Mouse (Mus musculus) ES-Bruce4 (cell line): Measurements from ENCODE around the gene Six5. TPM values are rescaled to one million over a fixed set of nuclear protein-coding genes. Genes with fewer than 3 reads are reported as not detected.

Source experiments
- H3K27ac ChIP-seq: 2 replicates; pipeline ENCODE4 v1.5.1; 2012; ENCODE audit warnings: low read length, inconsistent platforms; ENCODE audit not compliant: insufficient read depth
- H3K27me3 ChIP-seq: 2 replicates; pipeline ENCODE4 v1.6.1; 2012; ENCODE audit warnings: mild to moderate bottlenecking, low read length, inconsistent platforms; ENCODE audit not compliant: control insufficient read depth, poor library complexity, insufficient read depth, severe bottlenecking
- H3K36me3 ChIP-seq: 2 replicates; pipeline ENCODE4 v1.6.1; 2012; ENCODE audit warnings: inconsistent platforms, mild to moderate bottlenecking, low read length, moderate library complexity; ENCODE audit not compliant: control insufficient read depth, poor library complexity, insufficient read depth, severe bottlenecking
- H3K4me1 ChIP-seq: one replicate; pipeline ENCODE4 v1.8.1; 2011; ENCODE audit warnings: low read length; ENCODE audit not compliant: control insufficient read depth, insufficient read depth
- H3K4me3 ChIP-seq: 2 replicates; pipeline ENCODE4 v1.5.1; 2011; ENCODE audit warnings: low read depth, mild to moderate bottlenecking, low read length
- H3K9ac ChIP-seq: 2 replicates; pipeline ENCODE4 v1.6.1; 2012; ENCODE audit warnings: low read depth, mild to moderate bottlenecking, inconsistent platforms; ENCODE audit not compliant: poor library complexity, severe bottlenecking
- H3K9me3 ChIP-seq: replicated peaks from 2 replicates; pipeline ENCODE4 v1.6.1; 2012; ENCODE audit warnings: mild to moderate bottlenecking, low read length, inconsistent platforms; ENCODE audit not compliant: control insufficient read depth, poor library complexity, insufficient read depth, severe bottlenecking
- CTCF ChIP-seq: IDR thresholded peaks from one replicate; pipeline ENCODE4 v1.8.1; 2011; ENCODE audit warnings: low read depth, low read length
- EP300 ChIP-seq: IDR thresholded peaks from 2 replicates; pipeline ENCODE4 v1.6.1; 2011; ENCODE audit warnings: low read depth, low read length; ENCODE audit not compliant: insufficient read depth
- POLR2A ChIP-seq: IDR thresholded peaks from one replicate; pipeline ENCODE4 v1.8.1; 2011; ENCODE audit warnings: low read length; ENCODE audit not compliant: insufficient read depth
- polyA plus RNA-seq: library from polyadenylated mRNA; stranded (reverse); fragments of >200 nt; gene quantifications from 2 replicates; pipeline ENCODE4 v1.2.4, GENCODE M21; 2011; ENCODE audit warnings: low read depth; ENCODE audit not compliant: missing spikeins, insufficient read depth, insufficient read length

The Six5 gene
- polyA plus RNA-seq, 1 experiment: 2.7 TPM

DNA sequence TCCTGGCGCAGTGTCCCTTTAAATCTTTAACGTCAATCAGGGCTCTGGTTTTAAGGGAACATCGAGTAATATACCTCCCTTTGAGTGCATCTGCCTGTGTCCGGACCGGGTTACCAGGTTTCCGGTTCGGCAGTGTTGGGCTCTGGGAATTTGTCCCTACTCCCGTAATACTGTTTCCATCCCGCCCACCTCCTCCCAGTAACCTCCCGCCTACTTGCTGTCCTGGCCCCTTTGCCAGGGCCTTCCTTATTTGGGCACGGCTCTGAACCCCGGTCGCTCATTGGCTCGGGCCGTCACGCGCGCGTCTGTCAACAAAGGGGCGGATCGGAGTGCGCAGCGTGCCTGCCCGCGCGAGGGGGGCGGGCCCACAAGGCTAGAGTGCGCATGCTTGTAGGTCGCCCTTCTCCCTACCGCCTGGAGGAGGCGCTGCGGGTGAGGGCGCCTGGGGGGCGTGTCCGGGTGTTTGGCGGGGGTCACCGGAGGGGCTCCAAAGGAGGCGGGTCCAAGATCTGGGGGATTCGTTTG is 37.0 kb downstream of the Six5 start:
- H3K27ac ChIP-seq: peak overlapping the region; percentile 58

DNA sequence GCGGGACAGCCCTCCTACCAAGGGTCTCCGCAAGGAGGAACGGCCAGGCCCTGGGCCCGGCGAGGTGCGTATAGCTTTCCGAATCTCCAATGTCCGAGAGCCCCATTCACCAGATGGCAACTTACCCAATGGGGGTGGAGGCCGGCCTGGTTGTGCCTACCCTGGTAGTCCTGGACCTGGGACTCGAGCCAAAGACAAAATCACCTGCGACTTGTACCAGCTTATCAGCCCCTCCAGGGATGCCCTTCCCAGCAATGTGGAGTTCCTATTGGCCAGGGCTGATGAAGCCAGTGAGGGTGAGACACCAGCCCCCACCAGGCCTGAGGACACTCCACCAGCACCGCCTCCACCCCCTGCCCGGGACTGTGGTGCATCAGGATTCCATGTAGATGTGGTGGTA is 41.8 kb downstream of the Six5 start:
- Histone ChIP-seq H3K36me3 (0 out of 2 replicates have a peak, but pooled peaks cover 2% of the 10 kb centered on the region), H3K27ac (no peak overlapping the region), H3K27me3 (no peaks in the 10 kb centered on the region), H3K4me3 (no peak overlapping the region), H3K4me1 (no peaks in the 10 kb centered on the region), H3K9me3 (no peaks in the 10 kb centered on the region), H3K9ac (no peak overlapping the region)
- TF ChIP-seq CTCF (no peak), EP300 (no peak), POLR2A (no peak)

More for the DNA sequence above, 37.0 kb downstream of the Six5 start:
- Histone ChIP-seq H3K27me3 (no peaks in the 10 kb centered on the region), H3K9me3 (no peaks in the 10 kb centered on the region), H3K36me3 (no peaks in the 10 kb centered on the region), H3K4me1 (no peaks in the 10 kb centered on the region), H3K9ac (peak overlapping the region; percentile 27; the same call in 1 of the 2 replicates), H3K4me3 (peak overlapping the region; percentile 22)
- no peak for TF ChIP-seq EP300
- TF ChIP-seq CTCF: peak; percentile 65

DNA sequence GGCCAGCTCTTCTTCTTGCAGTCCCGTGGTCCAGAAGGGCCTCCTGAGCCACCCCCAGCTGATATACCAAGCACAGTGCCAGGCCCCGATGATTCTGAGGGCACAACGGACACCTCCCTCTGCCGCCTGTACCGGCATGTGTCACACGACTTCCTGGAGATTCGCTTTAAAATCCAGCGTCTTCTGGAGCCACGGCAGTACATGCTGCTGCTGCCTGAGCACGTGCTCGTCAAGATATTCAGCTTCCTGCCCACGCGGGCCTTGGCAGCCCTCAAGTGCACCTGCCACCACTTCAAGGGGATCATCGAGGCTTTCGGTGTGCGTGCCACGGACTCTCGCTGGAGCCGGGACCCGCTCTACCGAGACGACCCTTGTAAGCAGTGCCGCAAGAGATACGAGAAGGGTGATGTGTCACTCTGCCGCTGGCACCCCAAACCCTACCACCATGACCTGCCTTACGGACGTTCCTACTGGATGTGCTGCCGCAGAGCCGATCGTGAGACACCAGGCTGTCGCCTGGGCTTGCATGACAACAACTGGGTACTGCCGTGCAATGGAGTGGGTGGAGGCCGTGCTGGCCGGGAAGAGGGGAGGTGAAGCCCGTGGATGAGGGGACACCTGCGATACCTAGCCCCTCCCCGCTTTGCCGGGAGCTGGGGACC is 42.4 kb downstream of the Six5 start:
- no peak overlapping the region for H3K9ac ChIP-seq
- H3K36me3 ChIP-seq: 0 out of 2 replicates have a peak, but pooled peaks cover 2% of the 10 kb centered on the region

DNA sequence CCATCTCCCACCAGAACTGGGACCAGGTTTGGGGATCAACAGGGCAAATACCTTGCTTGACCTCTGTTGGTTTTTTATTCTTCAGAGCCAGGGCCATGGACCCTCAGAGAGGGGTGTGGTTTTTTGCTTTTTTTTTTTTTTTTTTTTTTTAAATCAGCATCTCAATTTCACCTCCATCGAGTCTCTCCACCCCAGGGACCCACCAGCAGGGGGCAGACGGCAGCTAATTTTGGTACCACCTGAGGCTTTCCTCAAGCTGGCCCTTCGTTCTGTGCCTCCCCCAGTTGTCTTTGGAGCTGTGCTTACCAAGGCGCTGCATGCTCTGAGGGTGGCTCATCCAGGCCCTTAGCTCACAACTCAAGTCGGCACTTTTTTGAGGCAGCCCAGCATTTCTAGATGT is 43.0 kb downstream of the Six5 start:
- TF ChIP-seq CTCF: peak; percentile 56
- no peak for TF ChIP-seq EP300
- Histone ChIP-seq H3K4me3 (peak overlapping the region; percentile 3; the same call in 1 of the 2 replicates), H3K9me3 (no peaks in the 10 kb centered on the region), H3K9ac (no peak overlapping the region), H3K27ac (no peak overlapping the region), H3K27me3 (no peaks in the 10 kb centered on the region), H3K36me3 (0 out of 2 replicates have a peak, but pooled peaks cover 2% of the 10 kb centered on the region), H3K4me1 (no peaks in the 10 kb centered on the region)

More for the DNA sequence above, 42.4 kb downstream of the Six5 start:
- TF ChIP-seq POLR2A: no peak
- no peak for TF ChIP-seq CTCF
- no peak for TF ChIP-seq EP300
- no peaks in the 10 kb centered on the region for H3K9me3 ChIP-seq
- no peaks in the 10 kb centered on the region for H3K27me3 ChIP-seq
- no peaks in the 10 kb centered on the region for H3K4me1 ChIP-seq
- H3K4me3 ChIP-seq: peak overlapping the region; percentile 3
- no peak overlapping the region for H3K27ac ChIP-seq

DNA sequence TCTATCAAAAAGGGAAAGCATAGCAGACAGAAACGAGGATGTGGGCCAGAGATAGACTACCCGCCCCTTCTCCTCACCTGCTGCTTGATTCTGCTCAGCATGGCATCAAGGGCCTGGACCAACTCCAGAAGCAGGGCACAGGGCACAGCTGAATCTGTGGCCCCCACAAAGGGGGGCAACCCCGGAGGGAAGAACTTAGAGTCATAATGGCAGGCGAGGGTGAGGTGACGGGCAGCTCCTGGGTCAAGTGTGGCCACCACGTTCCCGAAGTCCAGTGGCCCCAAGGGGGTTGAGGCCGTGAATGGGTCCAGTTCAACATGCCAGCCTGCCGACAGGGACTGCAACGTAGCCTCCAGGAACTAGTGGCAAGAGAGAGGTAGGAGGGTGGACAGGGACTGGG is 52.4 kb downstream of the Six5 start:
- Histone ChIP-seq H3K9ac (no peak overlapping the region), H3K36me3 (peaks cover 3% of the 10 kb centered on the region), H3K27me3 (no peaks in the 10 kb centered on the region), H3K4me3 (no peak overlapping the region), H3K9me3 (no peaks in the 10 kb centered on the region), H3K27ac (no peak overlapping the region), H3K4me1 (peaks cover 2% of the 10 kb centered on the region)
- TF ChIP-seq POLR2A (no peak), EP300 (no peak), CTCF (no peak)

DNA sequence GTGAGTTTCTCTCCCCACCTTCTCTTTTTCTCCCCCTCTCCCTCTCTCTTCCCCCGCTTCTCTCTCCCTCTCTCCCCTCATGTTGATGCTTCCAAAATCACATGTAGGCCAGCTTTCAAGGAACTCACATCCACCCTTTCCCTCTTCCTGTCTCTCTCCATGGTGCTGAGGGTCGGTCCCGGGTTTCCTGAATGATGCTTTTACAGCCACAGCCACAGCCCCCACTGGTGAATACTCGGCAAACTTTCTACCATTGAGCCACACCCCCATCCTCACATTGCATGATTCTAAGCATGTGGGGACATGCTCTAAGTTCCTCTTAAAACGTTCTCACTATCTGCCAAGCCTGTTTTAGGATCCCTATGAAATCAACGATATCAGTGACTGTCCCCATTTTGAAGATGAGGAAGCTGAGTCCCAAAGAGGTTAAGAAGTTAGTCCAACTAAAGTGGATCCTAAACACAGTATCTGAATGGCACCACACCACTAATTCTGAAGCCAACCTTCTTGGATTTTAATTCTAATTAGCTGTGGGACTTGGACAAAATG is 53.2 kb downstream of the Six5 start:
- Histone ChIP-seq H3K9me3 (no peaks in the 10 kb centered on the region), H3K27ac (no peak overlapping the region), H3K27me3 (no peaks in the 10 kb centered on the region), H3K4me1 (peaks cover 2% of the 10 kb centered on the region), H3K9ac (no peak overlapping the region), H3K4me3 (no peak overlapping the region), H3K36me3 (peaks cover 6% of the 10 kb centered on the region)
- TF ChIP-seq POLR2A: no peak
- no peak for TF ChIP-seq CTCF
- TF ChIP-seq EP300: no peak

Other genes starting within 250 kb of the Six5 start
- gene Pglyrp1, start 223.3 kb upstream of the Six5 start, polyA plus RNA-seq: 1.8 and 3.1 TPM in 2 replicates
- 36.4 and 39.9 TPM in 2 replicates for gene Ccdc61, start 184.2 kb upstream of the Six5 start, polyA plus RNA-seq
- 7.5 TPM in 2 replicates for gene Nova2, start 168.7 kb upstream of the Six5 start, polyA plus RNA-seq
- gene Nanos2, start 107.2 kb upstream of the Six5 start, polyA plus RNA-seq: not detected in 2 replicates
- gene Mypop, start 103.3 kb upstream of the Six5 start, polyA plus RNA-seq: 4.0 and 5.5 TPM in 2 replicates
- gene Irf2bp1, start 90.5 kb upstream of the Six5 start, polyA plus RNA-seq: 16.2 and 20.9 TPM in 2 replicates
- gene Foxa3, start 71.1 kb upstream of the Six5 start, polyA plus RNA-seq: 2.5 and 2.6 TPM in 2 replicates
- 102 and 119 TPM in 2 replicates for gene Sympk, start 70.2 kb upstream of the Six5 start, polyA plus RNA-seq
- not detected in 2 replicates for gene Rsph6a, start 39.9 kb upstream of the Six5 start, polyA plus RNA-seq
- gene Dmwd, start 18.4 kb upstream of the Six5 start, polyA plus RNA-seq: 43.2 and 45.1 TPM in 2 replicates
- gene Dmpk, start 10.7 kb upstream of the Six5 start, polyA plus RNA-seq: 12.8 and 19.5 TPM in 2 replicates
- gene Gm4969, start 23.8 kb downstream of the Six5 start, polyA plus RNA-seq: 0.43 and 0.46 TPM in 2 replicates
- 4.1 and 4.3 TPM in 2 replicates for gene Fbxo46, start 25.3 kb downstream of the Six5 start, polyA plus RNA-seq
- 4.1 and 4.6 TPM in 2 replicates for gene Qpctl, start 54.7 kb downstream of the Six5 start, polyA plus RNA-seq
- gene Snrpd2, start 55.1 kb downstream of the Six5 start, polyA plus RNA-seq: 92.9 and 94.6 TPM in 2 replicates
- 1.9 and 3.5 TPM in 2 replicates for gene Gipr, start 71.5 kb downstream of the Six5 start, polyA plus RNA-seq
- gene Eml2, start 81.8 kb downstream of the Six5 start, polyA plus RNA-seq: 63.3 and 64.4 TPM in 2 replicates
- 3.3 and 5.1 TPM in 2 replicates for gene Gpr4, start 117.9 kb downstream of the Six5 start, polyA plus RNA-seq
- gene Opa3, start 133.7 kb downstream of the Six5 start, polyA plus RNA-seq: 22.3 and 24.8 TPM in 2 replicates
- 75.7 and 90.0 TPM in 2 replicates for gene Vasp, start 177.2 kb downstream of the Six5 start, polyA plus RNA-seq
- 5.7 and 6.1 TPM in 2 replicates for gene Ppm1n, start 185.5 kb downstream of the Six5 start, polyA plus RNA-seq
- 14.3 and 15.3 TPM in 2 replicates for gene Rtn2, start 188.0 kb downstream of the Six5 start, polyA plus RNA-seq
- 0.68 and 1.1 TPM in 2 replicates for gene Fosb, start 215.5 kb downstream of the Six5 start, polyA plus RNA-seq